Mouse (Mus musculus) ES-E14 (cell line): Measurements from ENCODE around the gene Cpt1a. TPM values are rescaled to one million over a fixed set of nuclear protein-coding genes. Genes with fewer than 3 reads are reported as not detected.

Experiments used
- DNase-seq: peaks from one replicate; pipeline ENCODE4 v3.0.0-alpha.2; 2013; ENCODE audit warnings: low read depth, low spot score
- H3K27ac ChIP-seq: 2 replicates; pipeline ENCODE4 v1.5.1; 2012; ENCODE audit warnings: low read depth, mild to moderate bottlenecking, low read length, moderate library complexity, mixed read lengths; ENCODE audit not compliant: poor library complexity, insufficient read depth, severe bottlenecking
- H3K36me3 ChIP-seq: 2 replicates; pipeline ENCODE4 v1.6.1; 2012; ENCODE audit warnings: mild to moderate bottlenecking, low read length, moderate library complexity, mixed read lengths; ENCODE audit not compliant: control insufficient read depth, poor library complexity, insufficient read depth, severe bottlenecking
- H3K4me1 ChIP-seq, 2 experiments: fragments of 150-350 bp in 1 of 2; sonication (generic) in 1 of 2; 2 replicates each; pipeline ENCODE4 v1.6.1; 2012; ENCODE audit warnings: low read length in 2 of 2, mild to moderate bottlenecking in 1 of 2, mixed read lengths in 1 of 2; ENCODE audit not compliant: control insufficient read depth in 2 of 2, insufficient read depth in 2 of 2, poor library complexity in 1 of 2
- H3K4me3 ChIP-seq, 2 experiments: fragments of 150-350 bp in 1 of 2; sonication (generic) in 1 of 2; 2 replicates each; pipeline ENCODE4 v1.5.1; 2012; ENCODE audit warnings: low read length in 2 of 2, low read depth in 1 of 2, mild to moderate bottlenecking in 1 of 2, mixed read lengths in 1 of 2; ENCODE audit not compliant: insufficient read depth in 1 of 2, poor library complexity in 1 of 2, severe bottlenecking in 1 of 2
- H3K9ac ChIP-seq: 2 replicates; pipeline ENCODE4 v1.6.1; 2012; ENCODE audit warnings: low read depth, mild to moderate bottlenecking, low read length, mixed read lengths; ENCODE audit not compliant: poor library complexity, insufficient read depth, severe bottlenecking
- H3K9me3 ChIP-seq: fragments of 150-350 bp; sonication (generic); 2 replicates; pipeline ENCODE4 v1.6.1; 2012; ENCODE audit warnings: low read depth, mild to moderate bottlenecking, low read length; ENCODE audit not compliant: control insufficient read depth, insufficient read depth
- CHD2 ChIP-seq: IDR thresholded peaks from 2 replicates; pipeline ENCODE4 v1.6.1; 2014; ENCODE audit warnings: mild to moderate bottlenecking, low read depth, low read length, inconsistent platforms
- HCFC1 ChIP-seq: IDR thresholded peaks from 2 replicates; pipeline ENCODE4 v1.6.1; 2012; ENCODE audit warnings: low read length, inconsistent platforms, borderline replicate concordance; ENCODE audit not compliant: insufficient read depth
- MAFK ChIP-seq: IDR thresholded peaks from 2 replicates; pipeline ENCODE4 v1.6.1; 2014; ENCODE audit warnings: mild to moderate bottlenecking, low read depth, low read length, inconsistent platforms; ENCODE audit not compliant: insufficient read depth
- ZC3H11A ChIP-seq: IDR thresholded peaks from 2 replicates; pipeline ENCODE4 v1.6.1; 2012; ENCODE audit warnings: low read depth, mild to moderate bottlenecking, inconsistent platforms, low read length, borderline replicate concordance
- ZNF384 ChIP-seq: IDR thresholded peaks from 2 replicates; pipeline ENCODE4 v1.6.1; 2012; ENCODE audit warnings: low read depth, low read length, inconsistent platforms
- in situ Hi-C, 2 experiments: fragments of 600-800 bp; cut with MboI; formaldehyde crosslinking; loops; one replicate each; pipeline ENCODE4 v1.15.1; 2025; ENCODE audit warnings: low sequenced_read_pairs in 2 of 2, inconsistent platforms in 1 of 2; ENCODE audit not compliant: unreplicated experiment in 2 of 2
- total RNA-seq: library from RNA; depleted of rRNA; stranded (reverse); fragments of 300-350 nt; gene quantifications from 2 replicates; pipeline ENCODE4 v1.2.3, GENCODE M21; 2012

Gene Cpt1a
- total RNA-seq, 1 experiment = 15.7 TPM

DNA sequence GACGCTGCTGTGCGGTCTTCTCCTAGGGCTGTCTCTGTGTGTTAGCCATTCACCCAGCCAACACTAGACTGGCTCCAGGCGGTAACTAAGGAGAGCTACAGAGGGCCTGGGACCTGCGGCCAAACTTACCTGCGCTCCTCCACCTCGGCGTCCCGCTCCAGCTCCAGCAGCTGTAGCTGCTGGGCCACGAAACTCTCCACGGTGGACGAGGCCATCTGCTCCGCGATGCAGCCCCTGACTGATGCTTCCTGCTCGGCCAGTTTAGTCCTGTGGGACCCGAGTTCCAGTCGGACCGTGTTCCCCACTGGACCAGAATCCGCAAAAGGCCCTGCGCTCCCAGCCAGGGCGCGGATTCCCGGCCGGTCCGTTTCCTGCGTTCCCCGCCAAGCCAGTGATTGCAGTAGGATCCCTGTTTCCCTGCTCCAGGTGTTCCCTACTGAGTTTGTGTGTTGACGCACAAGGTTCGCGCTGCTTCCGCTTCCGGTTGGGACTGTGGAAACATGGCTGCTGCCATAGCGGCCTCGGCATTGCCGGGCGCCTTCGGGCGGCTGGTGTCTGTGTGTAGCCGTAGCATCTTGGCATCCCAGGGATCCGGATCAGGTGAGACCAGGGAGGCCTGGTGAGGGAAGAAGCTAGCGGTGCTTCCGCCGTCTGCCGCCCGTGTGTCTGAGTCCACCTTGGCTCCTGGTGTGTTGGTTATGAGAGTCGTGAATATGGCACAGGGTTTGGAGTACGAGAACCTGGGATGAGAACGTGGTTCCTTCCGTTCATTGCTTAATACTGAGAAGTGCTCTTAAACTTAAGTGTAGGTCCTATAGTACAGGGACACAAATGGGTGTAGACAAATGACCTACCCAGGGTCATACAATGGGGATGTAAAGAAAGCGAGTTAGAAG, 39.3 kb upstream of the Cpt1a start, which contains the start of the genes Mrpl21 and Ighmbp2:
TSS of gene Mrpl21 (plus strand) at position 330 of the 896 bp plus-strand sequence.
TSS of gene Ighmbp2 (minus strand) at position 446 of the 896 bp plus-strand sequence.
- no peaks in the 10 kb centered on the region for H3K9me3 ChIP-seq
- no peak within 1 kb of the TSS for H3K27ac ChIP-seq

GRCm38 (mm10) chr19:3289006-3289405, 33.1 kb upstream of the Cpt1a start:
- H3K9me3 ChIP-seq = no peaks in the 10 kb centered on the region

More for the DNA sequence above, 39.3 kb upstream of the Cpt1a start, which contains the start of the genes Mrpl21 and Ighmbp2:
- in situ Hi-C loops = no loop called here
- TF ChIP-seq HCFC1 (peak; percentile 96), CHD2 (no peak), ZC3H11A (no peak)
- Histone ChIP-seq H3K4me3 (peak within 1 kb of the TSS; percentile 86 to 95), H3K4me1 (peaks cover 3 to 4% of the 10 kb centered on the region in 2 experiments; a peak in 2 of 4 replicates), H3K9ac (peak within 1 kb of the TSS; percentile 96), H3K36me3 (peaks cover 32% of the 10 kb centered on the region)
- DNase-seq = peak; percentile 87

DNA sequence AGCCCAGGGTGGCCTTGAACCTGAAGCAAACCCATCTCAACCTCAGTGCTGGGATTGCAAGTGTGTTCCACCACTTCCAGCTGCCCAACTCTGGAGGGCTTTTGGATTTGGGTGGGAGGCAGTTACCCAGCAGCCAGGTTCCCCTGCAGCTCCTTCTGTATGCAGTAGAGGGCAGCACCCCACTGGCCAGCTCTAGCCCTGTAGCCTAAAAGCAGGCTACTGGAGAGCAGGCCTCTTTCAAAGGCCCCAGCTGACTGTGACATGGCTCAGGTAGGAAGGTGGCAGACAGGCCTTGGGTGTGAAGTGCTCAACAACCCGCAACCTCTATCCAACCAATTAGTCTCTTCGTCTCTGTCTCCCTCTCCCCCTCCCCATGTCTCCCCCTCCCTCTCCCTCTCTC, 30.1 kb upstream of the Cpt1a start:
- H3K36me3 ChIP-seq = peaks cover 32% of the 10 kb centered on the region
- H3K27ac ChIP-seq = no peak overlapping the region
- H3K9ac ChIP-seq = no peak overlapping the region
- in situ Hi-C loops = no loop called here
- H3K4me1 ChIP-seq = peaks cover 0 to 8% of the 10 kb centered on the region in 2 experiments; a peak in 1 of 4 replicates
- no peak overlapping the region for H3K4me3 ChIP-seq
- TF ChIP-seq CHD2 (no peak), HCFC1 (no peak), ZC3H11A (no peak), MAFK (no peak), ZNF384 (no peak)
- DNase-seq = no peak
- H3K9me3 ChIP-seq = no peaks in the 10 kb centered on the region

More at GRCm38 (mm10) chr19:3289006-3289405, 33.1 kb upstream of the Cpt1a start:
- Histone ChIP-seq H3K9ac (no peak overlapping the region), H3K36me3 (peaks cover 49% of the 10 kb centered on the region), H3K4me1 (0 out of 4 replicates have a peak, but pooled peaks cover 0 to under 1% of the 10 kb centered on the region in 2 experiments), H3K27ac (no peak overlapping the region), H3K4me3 (no peak overlapping the region)
- TF ChIP-seq ZNF384 (no peak), CHD2 (no peak), MAFK (no peak), HCFC1 (no peak), ZC3H11A (no peak)
- in situ Hi-C loops = no loop called here
- DNase-seq = no peak

- H3K4me3 ChIP-seq = no peak overlapping the region
- no peak for DNase-seq
- H3K9me3 ChIP-seq = no peaks in the 10 kb centered on the region
- no peak overlapping the region for H3K27ac ChIP-seq
- TF ChIP-seq ZNF384 = no peak
- no peak for TF ChIP-seq HCFC1
- no peak for TF ChIP-seq ZC3H11A
- no peak for TF ChIP-seq CHD2
- no peak for TF ChIP-seq MAFK
- in situ Hi-C loops = no loop called here
- no peak overlapping the region for H3K9ac ChIP-seq
- peaks cover 0 to 9% of the 10 kb centered on the region in 2 experiments; a peak in 1 of 4 replicates for H3K4me1 ChIP-seq
- H3K36me3 ChIP-seq = peaks cover 27% of the 10 kb centered on the region
Measured at GRCm38 (mm10) chr19:3292993-3293392, 29.1 kb upstream of the Cpt1a start.
